Mouse (Mus musculus): ENCODE results near the gene Calhm4. TPM values are rescaled to one million over a fixed set of nuclear protein-coding genes. Genes with fewer than 3 reads are reported as not detected.

Calhm4 gene
- total RNA-seq, 4 experiments from 2014 or later, result not detected

Other genes with a start within 250 kb of the Calhm4 start
- not detected for gene Sult3a1, start 186.6 kb downstream of the Calhm4 start, total RNA-seq (2022)
- not detected for gene Rsph4a, start 139.2 kb downstream of the Calhm4 start, total RNA-seq (2022)
- gene Zup1, start 93.0 kb downstream of the Calhm4 start, total RNA-seq (2022), result 1 to 10 TPM; 5.1 to 7.4 (median 6.4) TPM
- gene Rwdd1, start 24.7 kb downstream of the Calhm4 start, total RNA-seq (2022), result 100 to 1,000 TPM; 111 to 118 (median 114) TPM
- gene Trappc3l, start 6.7 kb downstream of the Calhm4 start, total RNA-seq (2022), result not detected
- gene Calhm5, start 52.2 kb upstream of the Calhm4 start, total RNA-seq (2022), result 1 to 10 TPM in 1 of 4 experiments, under 1 TPM in 3; 0.63 to 1.1 (median 0.81) TPM
- gene Calhm6, start 83.7 kb upstream of the Calhm4 start, total RNA-seq (2022), result under 1 TPM in 2 of 4 experiments, not detected in 2; 0.24 to 0.26 TPM
- 1 to 10 TPM; 3.8 to 5.7 (median 4.9) TPM for gene Dse, start 163.4 kb upstream of the Calhm4 start, total RNA-seq (2022)
- 10 to 100 TPM; 65.2 to 73.0 (median 68.1) TPM for gene Tspyl1, start 237.9 kb upstream of the Calhm4 start, total RNA-seq (2022)